Mouse (Mus musculus): ENCODE data around the gene Klhl18. TPM values are rescaled to one million over a fixed set of nuclear protein-coding genes. Genes with fewer than 3 reads are reported as not detected.
A peak's percentile ranks its signal among the peaks of the same experiment; 100 is the strongest.
"Not testable (repeated sequence)": the region's sequence is repeated elsewhere in the genome, so short reads cannot be mapped to it uniquely, and the experiment has no call there.

The Klhl18 gene
- total and polyA plus RNA-seq, 3 experiments = 3.8 to 6.9 TPM; not detected in 1

- TF ChIP-seq TBP (IDR thresholded peaks at IDR 0.05; ENCODE audit: low read depth, low read length) (peak; percentile 72), ZKSCAN1 (IDR thresholded peaks at IDR 0.05; ENCODE audit: low read depth, low read length) (no peak), USF2 (IDR thresholded peaks at IDR 0.05; ENCODE audit: borderline replicate concordance in 1 of 2, insufficient read depth in 1 of 2, low read depth in 1 of 2, low read length in 2 of 2) (no peak), POLR2AphosphoS5 (IDR thresholded peaks at IDR 0.05; ENCODE audit: borderline replicate concordance, low read depth, low read length) (no peak), ZMIZ1 (IDR thresholded peaks at IDR 0.05; ENCODE audit: low read depth, low read length) (peak; percentile 64; the same call in 1 of the 2 replicates), SIN3A (IDR thresholded peaks at IDR 0.05; ENCODE audit: low read length) (peak; percentile 98), EP300 (IDR thresholded peaks at IDR 0.05; ENCODE audit: low read depth in 1 of 2, low read length in 2 of 2) (0 out of 4 replicates have a peak, but pooled peaks of 1 of the 2 experiments have one; percentile 3), CHD2 (IDR thresholded peaks at IDR 0.05; ENCODE audit: low read length) (peak; percentile 62), BHLHE40 (IDR thresholded peaks at IDR 0.05; ENCODE audit: borderline replicate concordance, low read depth, low read length) (no peak), ZNF384 (IDR thresholded peaks at IDR 0.05; ENCODE audit: low read depth, low read length) (no peak)
Observed at GRCm38 (mm10) chr9:110408099-110408773, 68.3 kb downstream of the Klhl18 start, which contains the start of gene Ptpn23 (continued).

GRCm38 (mm10) chr9:110407311-110408098 lies 69.0 kb downstream of the Klhl18 start:
- Histone ChIP-seq H3K9ac (ENCODE audit: control insufficient read depth, low read depth, low read length, poor library complexity, severe bottlenecking) (peak overlapping the region; percentile 87), H3K4me3 (ENCODE audit: control insufficient read depth in 1 of 2, insufficient read depth in 1 of 2, low read depth in 2 of 2, low read length in 2 of 2) (peak overlapping the region; percentile 88 to 97), H3K27ac (ENCODE audit: control insufficient read depth, low read depth, low read length) (peak overlapping the region; percentile 38; the same call in 1 of the 2 replicates), H3K79me2 (ENCODE audit: control insufficient read depth, insufficient read depth, low read length, poor library complexity) (peaks cover 25% of the 10 kb centered on the region), H3K27me3 (ENCODE audit: control insufficient read depth in 1 of 2, insufficient read depth in 2 of 2, low read length in 2 of 2) (no peaks in the 10 kb centered on the region), H3K9me3 (replicated peaks; ENCODE audit: insufficient read depth, low read length) (no peaks in the 10 kb centered on the region), H3K36me3 (ENCODE audit: control insufficient read depth in 1 of 2, insufficient read depth in 2 of 2, low read length in 2 of 2) (peaks cover 0 to 10% of the 10 kb centered on the region in 2 experiments; a peak in 2 of 4 replicates), H3K4me1 (ENCODE audit: control insufficient read depth in 1 of 2, insufficient read depth in 2 of 2, low read length in 2 of 2) (peaks cover 4 to 7% of the 10 kb centered on the region in 2 experiments; a peak in 3 of 4 replicates)
- peak; percentile 61 for DNase-seq (ENCODE audit: low read depth, low spot score)
- TF ChIP-seq RAD21 (IDR thresholded peaks at IDR 0.05; ENCODE audit: low read depth, low read length) (no peak), CHD1 (IDR thresholded peaks at IDR 0.05; ENCODE audit: low read depth, low read length) (peak; percentile 39; the same call in 1 of the 2 replicates), JUND (IDR thresholded peaks at IDR 0.05; ENCODE audit: low read depth, low read length) (no peak), E2F4 (IDR thresholded peaks at IDR 0.05; ENCODE audit: borderline replicate concordance, low read depth, low read length) (no peak)

- H3K4me1 ChIP-seq (ENCODE audit: control insufficient read depth in 1 of 2, insufficient read depth in 2 of 2, low read length in 2 of 2); H3K27ac ChIP-seq (ENCODE audit: control insufficient read depth, low read depth, low read length); H3K36me3 ChIP-seq (ENCODE audit: control insufficient read depth in 1 of 2, insufficient read depth in 2 of 2, low read length in 2 of 2); H3K9me3 ChIP-seq (replicated peaks; ENCODE audit: insufficient read depth, low read length); H3K4me3 ChIP-seq (ENCODE audit: control insufficient read depth in 1 of 2, insufficient read depth in 1 of 2, low read depth in 2 of 2, low read length in 2 of 2); H3K27me3 ChIP-seq (ENCODE audit: control insufficient read depth in 1 of 2, insufficient read depth in 2 of 2, low read length in 2 of 2); H3K9ac ChIP-seq (ENCODE audit: control insufficient read depth, low read depth, low read length, poor library complexity, severe bottlenecking): not testable (repeated sequence)
- peak; percentile 52 for DNase-seq (ENCODE audit: low read depth, low spot score)
- peaks cover 34% of the 10 kb centered on the region for H3K79me2 ChIP-seq (ENCODE audit: control insufficient read depth, insufficient read depth, low read length, poor library complexity)
- TF ChIP-seq MYC (IDR thresholded peaks at IDR 0.05; ENCODE audit: low read depth, low read length) = 0 out of 2 replicates have a peak, but pooled peaks have one; percentile 50
- peak; percentile 15 to 53 (median 33); a peak in 5 of 6 replicates for TF ChIP-seq CTCF (IDR thresholded peaks at IDR 0.05 in 2 of 3, conservative IDR thresholded peaks at IDR 0.05 in 1 of 3; ENCODE audit: control insufficient read depth in 1 of 3, insufficient read depth in 1 of 3, low read depth in 2 of 3, low read length in 3 of 3, poor library complexity in 1 of 3, severe bottlenecking in 1 of 3)
- peak; percentile 40; the same call in 1 of the 2 replicates for TF ChIP-seq SMC3 (IDR thresholded peaks at IDR 0.05; ENCODE audit: low read depth, low read length)
- peak; percentile 13 for TF ChIP-seq RAD21 (IDR thresholded peaks at IDR 0.05; ENCODE audit: low read depth, low read length)
Observed at GRCm38 (mm10) chr9:110403240-110403639, 73.3 kb downstream of the Klhl18 start.

Data from MEL (cell line).